9 mouse cellular contexts compared by ENCODE assay signal in the genomic region with DNA sequence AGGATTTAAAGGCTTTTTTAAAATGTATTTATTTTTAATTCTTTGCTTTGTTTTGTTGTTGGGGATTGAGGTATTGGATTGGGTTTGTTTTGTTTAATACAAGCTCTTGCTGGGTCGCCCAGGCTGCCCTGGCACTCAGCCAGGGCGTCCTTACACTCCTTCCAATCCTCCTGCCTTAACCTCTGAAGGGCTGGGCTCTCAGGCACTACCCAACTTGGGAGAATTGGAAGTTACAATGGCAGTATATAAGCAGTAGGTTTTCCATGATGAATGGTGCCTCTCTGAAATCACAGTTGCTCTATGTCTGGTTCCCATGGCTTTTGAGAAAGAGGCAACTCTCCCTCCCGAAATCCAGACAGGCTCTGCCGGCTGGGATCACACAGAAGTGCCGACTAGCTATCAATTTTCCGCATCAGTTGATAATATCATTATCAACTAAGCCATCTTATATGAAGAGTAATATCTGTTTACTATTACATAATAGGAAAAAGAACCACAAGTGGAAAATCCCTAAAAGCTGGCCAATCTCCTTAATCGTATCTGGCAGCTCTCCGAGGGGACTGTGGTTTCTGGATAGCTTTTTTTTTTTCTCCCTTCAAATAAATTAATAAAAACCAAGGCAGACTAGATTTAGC. TPM values are rescaled to one million over a fixed set of nuclear protein-coding genes. Genes with fewer than 3 reads are reported as not detected.
DNase-seq lines count a peak whose midpoint lies in the region; ATAC-seq lines count a peak whose summit lies in the region.
"Had no signal": no experiment of that assay in that cellular context is flagged by ENCODE, and none has a peak within 500 bp of the region (broad histone marks: within the 10 kb centered on the region; RNA-seq: fewer than 3 reads in every experiment).

No protein-coding gene starts in this region.

- 51% methylated on average over 8 of the region's 8 CpGs for WGBS in intestine, embryonic 14.5 days

- intact Hi-C loops in left cerebral cortex, postnatal 4 days (cut with DNase I): no loop called here
- intact Hi-C loops in left cerebral cortex, postnatal 14 days (cut with DNase I): loop anchor here (5.0 kb wide), 1 partner anchor 69 kb away; no protein-coding TSS in a partner anchor

- no peaks in the 10 kb centered on the region for H3K27me3 ChIP-seq in intestine, embryonic 14.5 days (replicated peaks; ENCODE audit: control insufficient read depth, insufficient read depth, low read length)

- H3K4me2 ChIP-seq in intestine, embryonic 14.5 days (ENCODE audit: low read length): peak overlapping the region; percentile 33

- no peaks in the 10 kb centered on the region for H3K36me3 ChIP-seq in intestine, embryonic 14.5 days (ENCODE audit: control insufficient read depth, insufficient read depth, low read length)

- ATAC-seq in intestine, embryonic 14.5 days (replicated peaks; ENCODE audit: low FRiP score, low TSS enrichment, low read depth): no peak
- ATAC-seq in erythroblast, adult 5-6 weeks (replicated peaks; ENCODE audit: low FRiP score, poor library complexity, severe bottlenecking): no peak

- H3K4me1 ChIP-seq in intestine, embryonic 14.5 days (replicated peaks; ENCODE audit: control insufficient read depth, insufficient read depth, low read length): peaks cover 10% of the 10 kb centered on the region

- no peaks in the 10 kb centered on the region for H3K9me3 ChIP-seq in intestine, embryonic 14.5 days (ENCODE audit: control insufficient read depth, low read length)

- DNase-seq in left cerebral cortex, postnatal 4 days: peak; percentile 30
- DNase-seq in left cerebral cortex, postnatal 14 days (ENCODE audit: low spot score in 2 of 2): no peak
- peak; percentile 54 for DNase-seq in cerebellum, adult 9-10 months
- DNase-seq in intestine, embryonic 14.5 days (ENCODE audit: low spot score): no peak
- peak; percentile 2 for DNase-seq in retina, adult 2 months (ENCODE audit: low read depth, low spot score)
- DNase-seq in thymus, postnatal 10 days (ENCODE audit: low spot score in 2 of 2): no peak
- no peak for DNase-seq in liver
- DNase-seq: thymus, postnatal 4 days had no signal

- H3K27ac ChIP-seq in intestine, embryonic 14.5 days (ENCODE audit: low read depth): peak overlapping the region; percentile 64

- H3K9ac ChIP-seq in intestine, embryonic 14.5 days (ENCODE audit: low read length): no peak overlapping the region

- H3K4me3 ChIP-seq in intestine, embryonic 14.5 days (ENCODE audit: low read depth, low read length): no peak overlapping the region

RNA-seq across cellular contexts. Expression of a gene that starts 40.8 kb away (rescaled TPM):
- total RNA-seq in left cerebral cortex, postnatal 4 days (2021): 10 to 100 TPM; 70.3 to 86.9 TPM
- total RNA-seq in left cerebral cortex, postnatal 14 days (2021): 10 to 100 TPM; 73.2 to 94.7 TPM
- 27.7 and 29.6 TPM in 2 replicates for polyA plus RNA-seq in intestine, embryonic 14.5 days (2014; fragmentation: Nextera tagmentation; extraction: Ambion mirVana)
- 2.1 and 6.9 TPM in 2 replicates for total RNA-seq in erythroblast, adult 5-6 weeks (2015; ENCODE audit: low replicate concordance)
- total RNA-seq in erythroblast, adult 5-6 weeks (2017; ENCODE audit: low replicate concordance): 5.3 and 7.2 TPM in 2 replicates

Comparison
In these comparisons a context has a peak if more than half of its experiments do, and no peak if none do; other contexts are left out.
1. DNase-seq: peak in left cerebral cortex, postnatal 4 days (single experiment), cerebellum, adult 9-10 months (single experiment) and retina, adult 2 months (single experiment); none in left cerebral cortex, postnatal 14 days (0 of 2), intestine, embryonic 14.5 days (single experiment), thymus, postnatal 10 days (0 of 2) and liver (single experiment).
2. RNA of a gene that starts 40.8 kb away (total RNA-seq): 73.2 to 94.7 TPM in left cerebral cortex, postnatal 14 days and 70.3 to 86.9 TPM in left cerebral cortex, postnatal 4 days; 2.1 to 7.2 TPM in erythroblast, adult 5-6 weeks; every median in the first group is over 4 times any median in the second.